Mouse (Mus musculus) bone marrow, adult 2 months (tissue): ENCODE data around the gene Ccdc106.

Source experiments
- CTCF ChIP-seq: fragments of 200-500 bp; IDR thresholded peaks from 2 replicates; pipeline ENCODE4 v1.5.1; 2011; ENCODE audit warnings: low read length, control low read depth; ENCODE audit not compliant: control insufficient read depth, insufficient read depth
- POLR2A ChIP-seq: fragments of 200-500 bp; IDR thresholded peaks from 2 replicates; pipeline ENCODE4 v1.6.1; 2011; ENCODE audit warnings: low read depth, mild to moderate bottlenecking, control low read depth, low read length, borderline replicate concordance; ENCODE audit not compliant: control insufficient read depth

GRCm38 (mm10) chr7:5057381-5057780 lies 37.0 kb downstream of the Ccdc106 start:
- no peak for TF ChIP-seq POLR2A
- TF ChIP-seq CTCF, result no peak
